Mouse (Mus musculus) MEL (cell line): Measurements from ENCODE around the gene Unc5b. TPM values are rescaled to one million over a fixed set of nuclear protein-coding genes. Genes with fewer than 3 reads are reported as not detected.

Source experiments
- DNase-seq: peaks from one replicate; pipeline ENCODE4 v3.0.0; 2011; ENCODE audit warnings: low read depth, low spot score
- H3K27ac ChIP-seq: 2 replicates; pipeline ENCODE4 v1.5.1; 2012; ENCODE audit warnings: low read depth, mild to moderate bottlenecking, control low read depth, low read length, moderate library complexity; ENCODE audit not compliant: control insufficient read depth
- H3K27me3 ChIP-seq, 2 experiments: fragments of 150-350 bp in 1 of 2; sonication (generic) in 1 of 2; 2 replicates each; pipeline ENCODE4 v1.6.1; 2012; ENCODE audit warnings: low read length in 2 of 2, mild to moderate bottlenecking in 2 of 2, improper control_type of control experiment in 1 of 2, moderate library complexity in 1 of 2; ENCODE audit not compliant: insufficient read depth in 2 of 2, control insufficient read depth in 1 of 2
- H3K36me3 ChIP-seq, 2 experiments: 2 replicates each; pipeline ENCODE4 v1.6.1; 2012 to 2014; ENCODE audit warnings: low read length in 2 of 2, improper control_type of control experiment in 1 of 2, inconsistent platforms in 1 of 2, mild to moderate bottlenecking in 1 of 2; ENCODE audit not compliant: insufficient read depth in 2 of 2, control insufficient read depth in 1 of 2
- H3K4me1 ChIP-seq, 2 experiments: fragments of 150-350 bp in 1 of 2; sonication (generic) in 1 of 2; 2 replicates each; pipeline ENCODE4 v1.6.1; 2012; ENCODE audit warnings: low read length in 2 of 2, improper control_type of control experiment in 1 of 2, mild to moderate bottlenecking in 1 of 2; ENCODE audit not compliant: insufficient read depth in 2 of 2, control insufficient read depth in 1 of 2
- H3K4me3 ChIP-seq, 2 experiments: fragments of 150-350 bp in 1 of 2; sonication (generic) in 1 of 2; 2 replicates each; pipeline ENCODE4 v1.5.1; 2012; ENCODE audit warnings: low read depth in 2 of 2, low read length in 2 of 2, mild to moderate bottlenecking in 2 of 2, moderate library complexity in 2 of 2, control low read depth in 1 of 2, improper control_type of control experiment in 1 of 2; ENCODE audit not compliant: control insufficient read depth in 1 of 2, insufficient read depth in 1 of 2
- H3K79me2 ChIP-seq: 2 replicates; pipeline ENCODE4 v1.6.1; 2012; ENCODE audit warnings: mild to moderate bottlenecking, low read length, moderate library complexity; ENCODE audit not compliant: control insufficient read depth, poor library complexity, insufficient read depth
- H3K9ac ChIP-seq: 2 replicates; pipeline ENCODE4 v1.6.1; 2012; ENCODE audit warnings: low read depth, mild to moderate bottlenecking, control low read depth, low read length, moderate library complexity; ENCODE audit not compliant: control insufficient read depth, poor library complexity, severe bottlenecking
- H3K9me3 ChIP-seq: fragments of 150-350 bp; sonication (generic); replicated peaks from 2 replicates; pipeline ENCODE4 v1.6.1; 2012; ENCODE audit warnings: mild to moderate bottlenecking, low read length, improper control_type of control experiment, moderate library complexity; ENCODE audit not compliant: insufficient read depth
- BHLHE40 ChIP-seq: IDR thresholded peaks from 2 replicates; pipeline ENCODE4 v1.6.1; 2012; ENCODE audit warnings: low read depth, mild to moderate bottlenecking, inconsistent platforms, low read length, improper control_type of control experiment, borderline replicate concordance
- CHD2 ChIP-seq: IDR thresholded peaks from 2 replicates; pipeline ENCODE4 v1.6.1; 2011; ENCODE audit warnings: low read length, improper control_type of control experiment
- CTCF ChIP-seq, 3 experiments: IDR thresholded peaks in 2 of 3; conservative IDR thresholded peaks in 1 of 3; 2 replicates each; pipeline ENCODE4 v1.5.1; 2011 to 2012; ENCODE audit warnings: low read length in 3 of 3, low read depth in 2 of 3, mild to moderate bottlenecking in 2 of 3, improper control_type of control experiment in 1 of 3, inconsistent platforms in 1 of 3, mixed read lengths in 1 of 3, moderate library complexity in 1 of 3; ENCODE audit not compliant: control insufficient read depth in 1 of 3, insufficient read depth in 1 of 3, poor library complexity in 1 of 3, severe bottlenecking in 1 of 3
- E2F4 ChIP-seq: IDR thresholded peaks from 2 replicates; pipeline ENCODE4 v1.6.1; 2011; ENCODE audit warnings: low read depth, low read length, improper control_type of control experiment, borderline replicate concordance
- ELF1 ChIP-seq: IDR thresholded peaks from 2 replicates; pipeline ENCODE4 v1.6.1; 2014; ENCODE audit warnings: low read depth, mild to moderate bottlenecking, inconsistent platforms, low read length, improper control_type of control experiment, moderate library complexity
- ETS1 ChIP-seq: IDR thresholded peaks from 2 replicates; pipeline ENCODE4 v1.6.1; 2012; ENCODE audit warnings: low read depth, mild to moderate bottlenecking, inconsistent platforms, low read length, improper control_type of control experiment, moderate library complexity
- GATA1 ChIP-seq: IDR thresholded peaks from 2 replicates; pipeline ENCODE4 v1.6.1; 2011; ENCODE audit warnings: low read depth, low read length, improper control_type of control experiment
- HCFC1 ChIP-seq: IDR thresholded peaks from 2 replicates; pipeline ENCODE4 v1.6.1; 2012; ENCODE audit warnings: low read depth, mild to moderate bottlenecking, inconsistent platforms, low read length, improper control_type of control experiment, moderate library complexity
- MAFK ChIP-seq: IDR thresholded peaks from 2 replicates; pipeline ENCODE4 v1.6.1; 2011; ENCODE audit warnings: low read depth, mild to moderate bottlenecking, low read length, improper control_type of control experiment, borderline replicate concordance
- MEF2A ChIP-seq: IDR thresholded peaks from 2 replicates; pipeline ENCODE4 v1.6.1; 2014; ENCODE audit warnings: low read depth, mild to moderate bottlenecking, inconsistent platforms, low read length, improper control_type of control experiment; ENCODE audit not compliant: poor library complexity, insufficient replicate concordance, severe bottlenecking; ENCODE audit errors: extremely low read depth
- NELFE ChIP-seq: IDR thresholded peaks from 2 replicates; pipeline ENCODE4 v1.6.1; 2011; ENCODE audit warnings: low read depth, low read length, improper control_type of control experiment
- NRF1 ChIP-seq: IDR thresholded peaks from 2 replicates; pipeline ENCODE4 v1.6.1; 2014; ENCODE audit warnings: low read depth, mild to moderate bottlenecking, inconsistent platforms, low read length, improper control_type of control experiment, moderate library complexity; ENCODE audit not compliant: poor library complexity, insufficient read depth, severe bottlenecking
- POLR2A ChIP-seq, 2 experiments: IDR thresholded peaks; 2 replicates each; pipeline ENCODE4 v1.6.1; 2011 to 2012; ENCODE audit warnings: low read length in 2 of 2, mild to moderate bottlenecking in 2 of 2, control low read depth in 1 of 2, improper control_type of control experiment in 1 of 2, low read depth in 1 of 2, moderate library complexity in 1 of 2; ENCODE audit not compliant: control insufficient read depth in 1 of 2, insufficient read depth in 1 of 2, poor library complexity in 1 of 2
- RAD21 ChIP-seq: IDR thresholded peaks from 2 replicates; pipeline ENCODE4 v1.6.1; 2011; ENCODE audit warnings: mild to moderate bottlenecking, low read depth, low read length, improper control_type of control experiment
- SMC3 ChIP-seq: IDR thresholded peaks from 2 replicates; pipeline ENCODE4 v1.6.1; 2011; ENCODE audit warnings: low read depth, low read length, improper control_type of control experiment
- USF2 ChIP-seq, 2 experiments: IDR thresholded peaks; 2 replicates each; pipeline ENCODE4 v1.6.1; 2011 to 2012; ENCODE audit warnings: improper control_type of control experiment in 2 of 2, low read length in 2 of 2, borderline replicate concordance in 1 of 2, inconsistent platforms in 1 of 2, low read depth in 1 of 2, mild to moderate bottlenecking in 1 of 2; ENCODE audit not compliant: insufficient read depth in 1 of 2
- ZKSCAN1 ChIP-seq: IDR thresholded peaks from 2 replicates; pipeline ENCODE4 v1.6.1; 2012; ENCODE audit warnings: low read depth, mild to moderate bottlenecking, inconsistent platforms, low read length, improper control_type of control experiment, moderate library complexity
- ZNF384 ChIP-seq: IDR thresholded peaks from 2 replicates; pipeline ENCODE4 v1.6.1; 2012; ENCODE audit warnings: low read depth, mild to moderate bottlenecking, inconsistent platforms, low read length, improper control_type of control experiment
- polyA plus RNA-seq, 2 experiments: library from polyadenylated mRNA; stranded (reverse) in 1 of 2; unstranded in 1 of 2; fragments of >175 nt in 1 of 2; fragments of >200 nt in 1 of 2; gene quantifications; 2 replicates each; pipeline versions ENCODE4 v1.2.1 to v1.2.4; 2012; ENCODE audit warnings: low replicate concordance in 2 of 2, low read depth in 1 of 2; ENCODE audit not compliant: insufficient read length in 2 of 2, insufficient read depth in 1 of 2, missing spikeins in 1 of 2
- total RNA-seq: library from RNA; depleted of rRNA; stranded (reverse); fragments of 300-350 nt; gene quantifications from 2 replicates; pipeline ENCODE4 v1.2.3, GENCODE M21; 2012

Unc5b gene
- total and polyA plus RNA-seq, 3 experiments, result not detected

DNA sequence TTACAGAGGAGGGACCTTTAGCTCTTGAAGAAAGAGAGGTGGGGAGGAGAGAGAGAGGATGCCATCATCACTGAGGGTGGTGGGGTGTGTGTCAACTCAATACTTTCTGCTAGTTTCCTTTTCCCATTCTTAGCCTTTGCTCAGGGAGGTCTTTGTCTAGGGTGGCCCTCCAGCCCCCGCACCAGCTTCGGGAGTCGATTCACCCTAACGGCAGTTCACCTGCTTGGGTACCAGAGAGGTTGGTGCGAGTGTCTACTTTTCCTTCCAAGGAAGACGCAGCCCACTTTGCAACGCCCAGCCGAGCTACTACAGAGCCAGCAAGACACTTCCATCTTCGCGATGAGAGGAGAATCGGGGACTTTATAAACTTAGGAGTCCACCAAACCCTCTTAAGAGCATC, 1.4 kb downstream of the Unc5b start (continued):
- no peak for TF ChIP-seq NRF1

DNA sequence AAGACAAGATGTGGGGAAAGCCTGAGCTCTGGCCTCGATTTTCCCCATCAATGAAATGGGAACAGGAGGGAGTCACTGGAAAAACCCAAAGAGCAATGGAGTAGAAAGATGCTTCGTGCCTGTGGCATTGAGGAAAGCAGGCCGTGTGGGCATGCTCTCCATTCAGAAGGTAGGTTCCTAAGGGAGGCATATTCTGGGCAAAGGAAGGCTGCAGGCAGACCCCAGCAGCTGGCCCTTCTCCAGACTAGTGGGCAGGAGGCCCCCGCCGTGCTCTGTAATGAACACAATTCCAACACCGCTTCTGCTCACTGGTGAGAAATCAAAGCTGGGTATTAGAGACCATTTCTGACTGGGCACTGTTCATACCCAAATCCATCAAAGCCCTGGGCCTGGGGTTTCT, 2.3 kb downstream of the Unc5b start:
- H3K9ac ChIP-seq, result no peak overlapping the region
- no peaks in the 10 kb centered on the region for H3K4me1 ChIP-seq
- no peaks in the 10 kb centered on the region for H3K79me2 ChIP-seq
- H3K27me3 ChIP-seq, result no peaks in the 10 kb centered on the region
- H3K9me3 ChIP-seq, result no peaks in the 10 kb centered on the region
- H3K36me3 ChIP-seq, result no peaks in the 10 kb centered on the region
- H3K27ac ChIP-seq, result no peak overlapping the region
- no peak overlapping the region for H3K4me3 ChIP-seq
- DNase-seq, result no peak
- no peak for TF ChIP-seq SMC3
- no peak for TF ChIP-seq RAD21
- TF ChIP-seq MAFK, result no peak
- no peak for TF ChIP-seq E2F4
- TF ChIP-seq ZNF384, result no peak
- TF ChIP-seq HCFC1, result no peak
- TF ChIP-seq ETS1, result no peak
- TF ChIP-seq NELFE, result no peak
- no peak for TF ChIP-seq ZKSCAN1
- TF ChIP-seq POLR2A (IDR thresholded peaks at IDR 0.05; ENCODE audit: control insufficient read depth in 1 of 2, insufficient read depth in 1 of 2, low read depth in 1 of 2, low read length in 2 of 2, poor library complexity in 1 of 2), result no peak
- no peak for TF ChIP-seq BHLHE40
- no peak for TF ChIP-seq GATA1
- no peak for TF ChIP-seq USF2 (IDR thresholded peaks at IDR 0.05; ENCODE audit: borderline replicate concordance in 1 of 2, insufficient read depth in 1 of 2, low read depth in 1 of 2, low read length in 2 of 2)
- TF ChIP-seq ELF1, result no peak
- TF ChIP-seq CHD2, result no peak
- no peak for TF ChIP-seq MEF2A
- TF ChIP-seq CTCF (IDR thresholded peaks at IDR 0.05 in 2 of 3, conservative IDR thresholded peaks at IDR 0.05 in 1 of 3; ENCODE audit: control insufficient read depth in 1 of 3, insufficient read depth in 1 of 3, low read depth in 2 of 3, low read length in 3 of 3, poor library complexity in 1 of 3, severe bottlenecking in 1 of 3), result no peak
